Mouse (Mus musculus): ENCODE results near the gene Cisd2. TPM values are rescaled to one million over a fixed set of nuclear protein-coding genes. Genes with fewer than 3 reads are reported as not detected.

Cisd2 gene
- 10 to 100 TPM; 32.1 to 32.4 TPM for total RNA-seq (2021)
- long read RNA-seq, transcript Cisd2-201 (3 exons, 3,361 nt), result major isoform, 35 of 38 reads
- long read RNA-seq, partial matches to known transcripts, result 0 of 38 reads
- long read RNA-seq, other reads (novel, unspliced or antisense), result 2 of 38 reads

- DNase-seq (ENCODE audit: low spot score in 2 of 2), result no peak
These were observed at the start of gene Cisd2 for GRCm38 (mm10) chr3:135423608-135424212. TSS of gene Cisd2 (minus strand) at chr3:135423925.

- no peak for DNase-seq (ENCODE audit: low spot score in 2 of 2)
These were observed 47.1 kb upstream of the Cisd2 start for GRCm38 (mm10) chr3:135470823-135471222.

GRCm38 (mm10) chr3:135469974-135470373 is 46.2 kb upstream of the Cisd2 start:
- peak; percentile 28 to 75 for DNase-seq (ENCODE audit: low spot score in 2 of 2)

- no peak for DNase-seq (ENCODE audit: low spot score in 2 of 2)
These were observed 45.4 kb upstream of the Cisd2 start for GRCm38 (mm10) chr3:135469146-135469545.

GRCm38 (mm10) chr3:135468402-135468801 is 44.7 kb upstream of the Cisd2 start:
- no peak for DNase-seq (ENCODE audit: low spot score in 2 of 2)

- no peak for DNase-seq (ENCODE audit: low spot score in 2 of 2)
These were observed 35.3 kb upstream of the Cisd2 start for GRCm38 (mm10) chr3:135458981-135459380.

GRCm38 (mm10) chr3:135444930-135445329 is 21.2 kb upstream of the Cisd2 start:
- no peak for DNase-seq (ENCODE audit: low spot score in 2 of 2)

- DNase-seq (ENCODE audit: low spot score in 2 of 2), result no peak
These were observed 16.9 kb upstream of the Cisd2 start for GRCm38 (mm10) chr3:135440621-135441020.

GRCm38 (mm10) chr3:135440221-135440620 is 16.5 kb upstream of the Cisd2 start:
- peak in 1 of 2 experiments; percentile 25 for DNase-seq (ENCODE audit: low spot score in 2 of 2)

GRCm38 (mm10) chr3:135439651-135440050 is 15.9 kb upstream of the Cisd2 start:
- no peak for DNase-seq (ENCODE audit: low spot score in 2 of 2)

GRCm38 (mm10) chr3:135438913-135439531 is 15.3 kb upstream of the Cisd2 start:
- DNase-seq (ENCODE audit: low spot score in 2 of 2), result peak; percentile 67 to 76

- peak; percentile 91 to 94 for DNase-seq (ENCODE audit: low spot score in 2 of 2)
These were observed 14.8 kb upstream of the Cisd2 start for GRCm38 (mm10) chr3:135438531-135438912.

- peak; percentile 99 for DNase-seq (ENCODE audit: low spot score in 2 of 2)
These were observed 14.2 kb upstream of the Cisd2 start, which contains the start of gene Ube2d3 for GRCm38 (mm10) chr3:135437758-135438495. TSS of gene Ube2d3 (plus strand) at chr3:135438149.

- DNase-seq (ENCODE audit: low spot score in 2 of 2), result no peak
These were observed 13.3 kb upstream of the Cisd2 start for GRCm38 (mm10) chr3:135436901-135437616.

- DNase-seq (ENCODE audit: low spot score in 2 of 2), result peak; percentile 79 to 87
These were observed 693 bp downstream of the Cisd2 start for GRCm38 (mm10) chr3:135422856-135423607.

- no peak for DNase-seq (ENCODE audit: low spot score in 2 of 2)
These were observed 1.4 kb downstream of the Cisd2 start for GRCm38 (mm10) chr3:135422232-135422855.

GRCm38 (mm10) chr3:135421310-135421594 is 2.5 kb downstream of the Cisd2 start:
- no peak for DNase-seq (ENCODE audit: low spot score in 2 of 2)

- no peak for DNase-seq (ENCODE audit: low spot score in 2 of 2)
These were observed 3.0 kb downstream of the Cisd2 start for GRCm38 (mm10) chr3:135420542-135421309.

GRCm38 (mm10) chr3:135417799-135418198 is 5.9 kb downstream of the Cisd2 start:
- DNase-seq (ENCODE audit: low spot score in 2 of 2), result no peak

- no peak for DNase-seq (ENCODE audit: low spot score in 2 of 2)
These were observed 6.5 kb downstream of the Cisd2 start for GRCm38 (mm10) chr3:135417245-135417644.

Measured in layer of hippocampus, adult 18-20 months (tissue).